Mouse (Mus musculus): ENCODE data around the gene Lhx5. TPM values are rescaled to one million over a fixed set of nuclear protein-coding genes. Genes with fewer than 3 reads are reported as not detected.

Gene Lhx5
- polyA plus RNA-seq, 1 experiment from 2014 or later, result not detected

DNA sequence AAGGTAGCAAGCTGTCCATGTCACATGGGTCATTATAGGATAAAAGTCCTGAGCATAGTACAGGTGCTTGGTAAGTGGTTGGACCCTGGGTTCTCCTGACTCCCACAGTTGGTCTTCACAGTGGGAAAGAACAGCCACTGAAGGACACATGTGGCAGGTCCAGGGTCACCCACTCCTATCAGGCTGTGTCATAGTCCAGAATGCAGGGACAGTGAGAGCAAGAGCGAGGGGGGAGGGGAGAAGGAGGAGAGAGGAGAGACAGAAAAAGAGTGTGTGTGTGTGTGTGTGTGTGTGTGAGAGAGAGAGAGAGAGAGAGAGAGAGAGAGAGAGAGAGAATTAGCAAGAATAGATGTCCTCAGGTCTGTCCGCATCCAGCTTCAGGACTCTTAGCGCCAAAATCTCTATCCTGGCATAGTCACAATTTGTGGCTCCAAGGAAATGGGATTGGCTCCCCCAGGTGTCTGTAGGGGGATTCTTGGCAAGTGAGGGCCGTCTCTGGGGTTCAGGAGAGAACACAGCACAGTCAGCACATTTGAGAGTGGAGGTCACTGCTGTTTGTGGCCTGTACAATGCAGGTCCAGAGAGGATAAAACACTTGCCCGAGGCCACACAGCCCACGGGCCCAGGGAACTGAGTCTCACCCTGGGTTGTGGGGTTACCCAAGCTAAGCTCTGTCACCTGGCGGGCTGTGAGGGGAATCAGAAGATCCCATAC, 25.5 kb downstream of the Lhx5 start:
- H3K36me3 ChIP-seq (ENCODE audit: insufficient read depth, low read length), result no peaks in the 10 kb centered on the region
- no peak overlapping the region for H3K4me3 ChIP-seq (ENCODE audit: low read length)
- H3K27ac ChIP-seq (ENCODE audit: low read length), result no peak overlapping the region
- no peaks in the 10 kb centered on the region for H3K9me3 ChIP-seq (ENCODE audit: low read length)
- H3K27me3 ChIP-seq (ENCODE audit: insufficient read depth, low read length), result peaks cover 3% of the 10 kb centered on the region; the same call in 1 of the 2 replicates
- 55% methylated on average over 7 of the region's 7 CpGs for WGBS
- ATAC-seq (ENCODE audit: low FRiP score, low TSS enrichment), result no peak
- H3K9ac ChIP-seq (replicated peaks; ENCODE audit: low read length), result no peak overlapping the region
- H3K4me2 ChIP-seq (replicated peaks; ENCODE audit: low read depth, low read length), result no peak overlapping the region
- peaks cover 7% of the 10 kb centered on the region; the same call in 1 of the 2 replicates for H3K4me1 ChIP-seq (ENCODE audit: insufficient read depth, low read length)

DNA sequence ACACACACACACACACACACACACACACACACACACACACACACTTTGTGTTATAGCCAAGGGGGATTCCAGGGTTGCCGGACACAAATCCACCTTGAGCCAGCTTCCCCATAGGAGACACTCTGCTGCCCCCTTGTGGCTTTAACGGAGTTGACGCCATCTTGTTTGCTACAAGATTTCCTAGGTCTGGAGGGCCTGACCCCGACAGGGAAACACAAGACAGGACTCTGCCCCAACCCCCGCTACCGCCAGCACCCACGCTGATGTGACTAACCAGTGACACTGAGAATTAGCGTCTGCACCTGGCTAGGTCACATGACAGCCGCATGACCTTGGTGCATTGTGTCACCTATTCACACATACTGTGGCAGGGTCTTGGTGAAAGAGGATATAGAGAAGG, 26.1 kb downstream of the Lhx5 start:
- Histone ChIP-seq H3K27ac (ENCODE audit: low read length) (no peak overlapping the region), H3K9me3 (ENCODE audit: low read length) (no peaks in the 10 kb centered on the region), H3K4me3 (ENCODE audit: low read length) (no peak overlapping the region), H3K4me1 (ENCODE audit: insufficient read depth, low read length) (peaks cover 7% of the 10 kb centered on the region; the same call in 1 of the 2 replicates), H3K36me3 (ENCODE audit: insufficient read depth, low read length) (no peaks in the 10 kb centered on the region), H3K9ac (replicated peaks; ENCODE audit: low read length) (no peak overlapping the region), H3K27me3 (ENCODE audit: insufficient read depth, low read length) (peaks cover 3% of the 10 kb centered on the region; the same call in 1 of the 2 replicates), H3K4me2 (replicated peaks; ENCODE audit: low read depth, low read length) (no peak overlapping the region)
- 5% methylated on average over 9 of the region's 9 CpGs for WGBS
- ATAC-seq (ENCODE audit: low FRiP score, low TSS enrichment), result 0 out of 2 replicates have a peak, but pooled peaks have one; percentile 32

DNA sequence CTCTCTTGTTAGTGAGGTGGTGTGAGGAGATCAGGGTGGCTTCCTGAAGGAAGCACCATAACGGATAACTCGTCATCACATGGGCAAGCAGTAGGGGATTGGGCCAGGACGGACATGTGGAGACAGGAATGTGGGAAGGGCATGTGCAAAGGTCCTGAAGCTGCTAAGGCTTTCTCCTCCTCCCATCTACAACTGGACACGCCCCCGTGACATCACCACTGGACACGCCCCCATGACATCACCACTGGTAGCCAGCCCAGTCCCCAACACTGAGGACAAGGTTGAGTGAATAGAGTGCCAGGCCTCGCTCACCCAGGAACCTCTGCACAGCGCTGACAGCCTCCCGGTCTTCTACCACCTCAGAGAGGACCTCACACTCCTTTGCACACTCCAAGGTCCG, 27.6 kb downstream of the Lhx5 start:
- no peaks in the 10 kb centered on the region for H3K36me3 ChIP-seq (ENCODE audit: insufficient read depth, low read length)
- no peak overlapping the region for H3K4me2 ChIP-seq (replicated peaks; ENCODE audit: low read depth, low read length)
- H3K9me3 ChIP-seq (ENCODE audit: low read length), result no peaks in the 10 kb centered on the region
- H3K27ac ChIP-seq (ENCODE audit: low read length), result no peak overlapping the region
- ATAC-seq (ENCODE audit: low FRiP score, low TSS enrichment), result no peak
- H3K9ac ChIP-seq (replicated peaks; ENCODE audit: low read length), result no peak overlapping the region
- H3K4me3 ChIP-seq (ENCODE audit: low read length), result no peak overlapping the region
- peaks cover 6% of the 10 kb centered on the region; the same call in 1 of the 2 replicates for H3K4me1 ChIP-seq (ENCODE audit: insufficient read depth, low read length)
- H3K27me3 ChIP-seq (ENCODE audit: insufficient read depth, low read length), result peaks cover 6% of the 10 kb centered on the region; the same call in 1 of the 2 replicates
- WGBS, result 83% methylated on average over 10 of the region's 10 CpGs

GRCm38 (mm10) chr5:120461902-120462301, 30.4 kb downstream of the Lhx5 start:
- 73% methylated on average over 15 of the region's 15 CpGs for WGBS
- no peak for ATAC-seq (ENCODE audit: low FRiP score, low TSS enrichment)
- no peak overlapping the region for H3K4me3 ChIP-seq (ENCODE audit: low read length)

DNA sequence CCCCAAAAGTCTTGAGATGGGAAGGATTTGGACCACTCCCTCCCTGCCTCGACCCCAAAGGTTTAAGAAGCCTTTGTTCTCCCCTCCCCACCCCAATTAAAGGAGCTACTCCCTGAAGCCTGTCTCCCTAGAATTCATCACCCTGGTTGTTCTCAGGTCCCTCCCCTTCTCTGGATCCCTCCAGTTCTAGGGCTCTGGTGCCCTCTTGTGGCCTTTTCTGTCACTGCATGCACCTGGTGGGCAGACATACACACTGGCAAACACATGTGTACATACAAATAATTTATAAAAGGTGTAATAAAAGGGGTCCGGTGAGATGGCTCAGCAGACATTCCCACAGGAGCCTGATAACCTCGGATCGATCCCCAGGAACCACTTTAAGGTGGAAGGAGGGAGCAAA, 32.8 kb downstream of the Lhx5 start:
- H3K4me3 ChIP-seq (ENCODE audit: low read length), result no peak overlapping the region
- H3K27me3 ChIP-seq (ENCODE audit: insufficient read depth, low read length), result peaks cover 4% of the 10 kb centered on the region; the same call in 1 of the 2 replicates
- H3K9ac ChIP-seq (replicated peaks; ENCODE audit: low read length), result no peak overlapping the region
- no peak overlapping the region for H3K27ac ChIP-seq (ENCODE audit: low read length)
- H3K36me3 ChIP-seq (ENCODE audit: insufficient read depth, low read length), result no peaks in the 10 kb centered on the region
- 0 out of 2 replicates have a peak, but pooled peaks cover 2% of the 10 kb centered on the region for H3K9me3 ChIP-seq (ENCODE audit: low read length)
- H3K4me1 ChIP-seq (ENCODE audit: insufficient read depth, low read length), result no peaks in the 10 kb centered on the region
- no peak overlapping the region for H3K4me2 ChIP-seq (replicated peaks; ENCODE audit: low read depth, low read length)
- 85% methylated on average over 4 of the region's 4 CpGs for WGBS
- ATAC-seq (ENCODE audit: low FRiP score, low TSS enrichment), result no peak

More at GRCm38 (mm10) chr5:120461902-120462301, 30.4 kb downstream of the Lhx5 start:
- Histone ChIP-seq H3K4me1 (ENCODE audit: insufficient read depth, low read length) (no peaks in the 10 kb centered on the region), H3K27me3 (ENCODE audit: insufficient read depth, low read length) (peaks cover 4% of the 10 kb centered on the region; the same call in 1 of the 2 replicates), H3K27ac (ENCODE audit: low read length) (no peak overlapping the region), H3K4me2 (replicated peaks; ENCODE audit: low read depth, low read length) (no peak overlapping the region), H3K9ac (replicated peaks; ENCODE audit: low read length) (no peak overlapping the region), H3K9me3 (ENCODE audit: low read length) (0 out of 2 replicates have a peak, but pooled peaks cover 2% of the 10 kb centered on the region), H3K36me3 (ENCODE audit: insufficient read depth, low read length) (no peaks in the 10 kb centered on the region)

- Histone ChIP-seq H3K27me3 (ENCODE audit: insufficient read depth, low read length) (peaks cover 4% of the 10 kb centered on the region; the same call in 1 of the 2 replicates), H3K9me3 (ENCODE audit: low read length) (0 out of 2 replicates have a peak, but pooled peaks cover 2% of the 10 kb centered on the region), H3K4me3 (ENCODE audit: low read length) (no peak overlapping the region), H3K9ac (replicated peaks; ENCODE audit: low read length) (no peak overlapping the region), H3K4me2 (replicated peaks; ENCODE audit: low read depth, low read length) (no peak overlapping the region), H3K4me1 (ENCODE audit: insufficient read depth, low read length) (no peaks in the 10 kb centered on the region), H3K36me3 (ENCODE audit: insufficient read depth, low read length) (no peaks in the 10 kb centered on the region), H3K27ac (ENCODE audit: low read length) (no peak overlapping the region)
- ATAC-seq (ENCODE audit: low FRiP score, low TSS enrichment), result no peak
- WGBS, result 45% methylated on average over 5 of the region's 5 CpGs
Observed at GRCm38 (mm10) chr5:120465062-120465461, 33.6 kb downstream of the Lhx5 start.

DNA sequence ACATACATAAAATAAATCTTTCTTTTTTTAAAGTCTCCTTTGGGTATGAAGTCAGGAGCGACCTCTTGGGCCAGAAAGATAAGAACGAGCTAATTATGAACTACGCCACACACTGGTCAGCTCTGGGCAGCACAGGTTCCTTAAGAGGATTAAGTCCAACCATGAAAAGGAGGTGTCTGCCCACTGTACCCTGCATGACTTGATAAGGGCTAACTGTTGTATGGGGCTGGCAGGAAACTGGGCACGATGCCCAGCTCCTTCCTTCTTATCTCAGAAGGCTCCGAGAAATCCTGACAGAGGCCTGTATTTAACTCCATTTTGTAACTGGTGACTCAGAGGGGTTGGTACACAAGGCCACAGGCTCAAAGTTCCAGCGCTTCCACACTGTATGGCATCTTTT, 34.4 kb downstream of the Lhx5 start:
- 78% methylated on average over 6 of the region's 6 CpGs for WGBS

DNA sequence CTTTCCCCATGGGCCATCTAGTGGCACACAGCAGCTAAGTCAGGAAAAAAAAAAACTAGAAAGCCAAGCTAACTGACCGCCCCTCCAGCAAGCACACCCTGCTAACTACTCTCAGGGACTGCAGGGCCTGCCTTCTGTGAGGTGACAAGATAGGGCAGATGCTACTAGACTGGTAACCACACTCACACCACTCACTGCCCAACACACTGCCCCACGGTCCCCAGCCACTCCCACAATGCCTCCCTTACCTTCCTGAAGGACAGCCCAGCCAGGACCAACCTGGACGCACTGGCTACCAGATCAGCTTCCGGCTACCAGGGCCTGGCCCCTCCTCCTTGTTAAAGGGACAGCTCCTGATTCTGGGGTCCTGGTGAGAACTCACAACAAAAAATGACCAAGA, 35.5 kb downstream of the Lhx5 start:
- Histone ChIP-seq H3K4me1 (ENCODE audit: insufficient read depth, low read length) (no peaks in the 10 kb centered on the region), H3K27ac (ENCODE audit: low read length) (no peak overlapping the region), H3K4me2 (replicated peaks; ENCODE audit: low read depth, low read length) (peak overlapping the region; percentile 46), H3K4me3 (ENCODE audit: low read length) (peak overlapping the region; percentile 40), H3K9ac (replicated peaks; ENCODE audit: low read length) (peak overlapping the region; percentile 56), H3K9me3 (ENCODE audit: low read length) (0 out of 2 replicates have a peak, but pooled peaks cover 2% of the 10 kb centered on the region), H3K27me3 (ENCODE audit: insufficient read depth, low read length) (peaks cover 4% of the 10 kb centered on the region; the same call in 1 of the 2 replicates), H3K36me3 (ENCODE audit: insufficient read depth, low read length) (no peaks in the 10 kb centered on the region)
- peak; percentile 85 for ATAC-seq (ENCODE audit: low FRiP score, low TSS enrichment)
- 6% methylated on average over 4 of the region's 4 CpGs for WGBS

More for the DNA sequence above, 34.4 kb downstream of the Lhx5 start:
- peaks cover 4% of the 10 kb centered on the region; the same call in 1 of the 2 replicates for H3K27me3 ChIP-seq (ENCODE audit: insufficient read depth, low read length)
- H3K4me2 ChIP-seq (replicated peaks; ENCODE audit: low read depth, low read length), result no peak overlapping the region
- no peak overlapping the region for H3K27ac ChIP-seq (ENCODE audit: low read length)
- no peak overlapping the region for H3K9ac ChIP-seq (replicated peaks; ENCODE audit: low read length)
- no peak overlapping the region for H3K4me3 ChIP-seq (ENCODE audit: low read length)
- H3K9me3 ChIP-seq (ENCODE audit: low read length), result 0 out of 2 replicates have a peak, but pooled peaks cover 2% of the 10 kb centered on the region
- no peak for ATAC-seq (ENCODE audit: low FRiP score, low TSS enrichment)
- no peaks in the 10 kb centered on the region for H3K4me1 ChIP-seq (ENCODE audit: insufficient read depth, low read length)
- no peaks in the 10 kb centered on the region for H3K36me3 ChIP-seq (ENCODE audit: insufficient read depth, low read length)

DNA sequence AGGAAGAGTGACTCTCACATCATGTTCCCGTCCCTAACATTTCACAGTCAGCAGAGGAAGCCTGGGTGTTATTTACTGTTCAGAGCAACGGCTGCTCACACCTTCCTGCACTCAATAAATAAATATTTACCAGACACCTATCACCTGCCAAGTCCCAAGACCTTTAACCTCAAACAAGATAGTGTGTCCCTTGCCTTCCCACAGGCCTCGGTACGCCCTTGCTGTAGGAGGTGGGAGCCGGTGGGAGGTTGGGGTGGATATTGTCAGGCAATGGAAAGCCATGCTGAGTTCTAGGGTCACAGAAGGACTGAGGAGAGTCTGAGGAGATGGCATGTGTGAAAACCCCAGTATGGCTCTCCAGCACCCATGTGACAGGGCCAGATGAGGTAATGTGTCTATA, 36.8 kb downstream of the Lhx5 start:
- Histone ChIP-seq H3K27me3 (ENCODE audit: insufficient read depth, low read length) (no peaks in the 10 kb centered on the region), H3K27ac (ENCODE audit: low read length) (no peak overlapping the region), H3K4me3 (ENCODE audit: low read length) (no peak overlapping the region), H3K9ac (replicated peaks; ENCODE audit: low read length) (no peak overlapping the region), H3K4me1 (ENCODE audit: insufficient read depth, low read length) (no peaks in the 10 kb centered on the region), H3K9me3 (ENCODE audit: low read length) (0 out of 2 replicates have a peak, but pooled peaks cover 2% of the 10 kb centered on the region), H3K4me2 (replicated peaks; ENCODE audit: low read depth, low read length) (no peak overlapping the region), H3K36me3 (ENCODE audit: insufficient read depth, low read length) (no peaks in the 10 kb centered on the region)
- no peak for ATAC-seq (ENCODE audit: low FRiP score, low TSS enrichment)
- WGBS, result 58% methylated on average over 5 of the region's 5 CpGs

DNA sequence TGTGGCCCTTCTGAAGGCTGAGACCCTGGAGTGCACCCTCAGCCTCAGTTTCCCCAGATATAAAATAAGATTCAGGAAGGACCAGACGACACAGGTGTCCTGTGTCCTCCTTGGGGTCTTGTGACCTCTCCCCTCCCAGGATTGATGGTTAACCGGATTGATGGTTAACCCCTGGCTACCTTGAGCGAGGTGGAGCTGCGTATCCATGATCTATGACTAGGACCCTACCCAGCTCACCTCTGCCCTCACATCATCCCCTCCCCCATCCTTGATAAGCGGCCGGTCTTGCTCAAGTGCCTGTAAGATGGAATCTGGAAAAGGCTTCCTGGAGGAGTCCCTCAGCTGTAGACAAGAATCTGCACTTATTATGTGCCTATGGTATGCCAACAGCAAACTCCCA, 37.3 kb downstream of the Lhx5 start:
- H3K27ac ChIP-seq (ENCODE audit: low read length), result no peak overlapping the region
- no peaks in the 10 kb centered on the region for H3K4me1 ChIP-seq (ENCODE audit: insufficient read depth, low read length)
- H3K4me3 ChIP-seq (ENCODE audit: low read length), result no peak overlapping the region
- H3K27me3 ChIP-seq (ENCODE audit: insufficient read depth, low read length), result no peaks in the 10 kb centered on the region
- no peak for ATAC-seq (ENCODE audit: low FRiP score, low TSS enrichment)
- no peaks in the 10 kb centered on the region for H3K36me3 ChIP-seq (ENCODE audit: insufficient read depth, low read length)
- no peak overlapping the region for H3K4me2 ChIP-seq (replicated peaks; ENCODE audit: low read depth, low read length)
- WGBS, result 69% methylated on average over 6 of the region's 6 CpGs
- no peak overlapping the region for H3K9ac ChIP-seq (replicated peaks; ENCODE audit: low read length)
- 0 out of 2 replicates have a peak, but pooled peaks cover 2% of the 10 kb centered on the region for H3K9me3 ChIP-seq (ENCODE audit: low read length)

All from kidney, embryonic 16.5 days (tissue).